Mouse (Mus musculus) stomach, postnatal 0 days (tissue): ENCODE measurements at regions not wholly inside any gene's neighbourhood (a gene's known extent, or its start where the extent isn't known, plus 50 kb on each side); places are given as distances from the start of the nearest gene placed in this dataset.

Experiments
- ATAC-seq: fragments of 200-750 bp; cut with Nextera tagmentation; 2 replicates; pipeline ENCODE4 v1.8.0; 2017; ENCODE audit not compliant: low FRiP score, low TSS enrichment
- DNase-seq: peaks from one replicate; pipeline ENCODE4 v3.0.0-alpha.2; 2016; ENCODE audit warnings: low spot score
- H3K27ac ChIP-seq: fragments of 300-500 bp; sonication (generic); replicated peaks from 2 replicates; pipeline ENCODE4 v1.5.1; 2014; ENCODE audit warnings: mild to moderate bottlenecking, control low read depth
- H3K27me3 ChIP-seq: fragments of 300-500 bp; sonication (generic); 2 replicates; pipeline ENCODE4 v1.6.1; 2014; ENCODE audit warnings: low read length; ENCODE audit not compliant: control insufficient read depth, insufficient read depth
- H3K36me3 ChIP-seq: fragments of 300-500 bp; sonication (generic); 2 replicates; pipeline ENCODE4 v1.6.1; 2014; ENCODE audit warnings: low read length, mixed read lengths; ENCODE audit not compliant: control insufficient read depth, insufficient read depth
- H3K4me1 ChIP-seq: fragments of 300-500 bp; sonication (generic); replicated peaks from 2 replicates; pipeline ENCODE4 v1.6.1; 2014; ENCODE audit warnings: antibody characterized with exemption; ENCODE audit not compliant: control insufficient read depth, insufficient read depth
- H3K4me2 ChIP-seq: fragments of 300-500 bp; sonication (generic); replicated peaks from 2 replicates; pipeline ENCODE4 v1.6.1; 2014; ENCODE audit warnings: low read depth, mild to moderate bottlenecking, control low read depth, moderate library complexity
- H3K4me3 ChIP-seq: fragments of 300-500 bp; sonication (generic); 2 replicates; pipeline ENCODE4 v1.5.1; 2014; ENCODE audit warnings: low read depth, low read length, control low read depth
- H3K9ac ChIP-seq: fragments of 300-500 bp; sonication (generic); 2 replicates; pipeline ENCODE4 v1.6.1; 2014; ENCODE audit warnings: mild to moderate bottlenecking, low read length, control low read depth, mixed read lengths
- H3K9me3 ChIP-seq: fragments of 300-500 bp; sonication (generic); 2 replicates; pipeline ENCODE4 v1.6.1; 2016; ENCODE audit warnings: low read length; ENCODE audit not compliant: control insufficient read depth
- CTCF ChIP-seq: IDR thresholded peaks from 2 replicates; pipeline ENCODE4 v1.5.1; 2016; ENCODE audit warnings: antibody characterized with exemption, low read depth, mild to moderate bottlenecking, moderate library complexity
- EP300 ChIP-seq: optimal IDR thresholded peaks from 2 replicates; pipeline ENCODE3; 2016; ENCODE audit warnings: antibody characterized with exemption
- WGBS: fragments of 180-500 bp; shearing (Covaris S2); extraction: QIAGEN DNeasy Blood & Tissue Kit; methylation state at CpG from one replicate; pipeline ENCODE4 v1.1.7; 2014; 5-methylcytosine and 5-hydroxymethylcytosine counted together

GRCm38 (mm10) chr3:131771863-131772546 is 207.4 kb downstream of the Papss1 start:
- no peaks in the 10 kb centered on the region for H3K36me3 ChIP-seq
- no peaks in the 10 kb centered on the region for H3K27me3 ChIP-seq
- no peak for ATAC-seq
- H3K9me3 ChIP-seq, result no peaks in the 10 kb centered on the region
- no peak overlapping the region for H3K4me3 ChIP-seq
- no peak overlapping the region for H3K4me2 ChIP-seq
- H3K27ac ChIP-seq, result no peak overlapping the region
- no peaks in the 10 kb centered on the region for H3K4me1 ChIP-seq
- DNase-seq, result no peak
- no peak for TF ChIP-seq EP300
- TF ChIP-seq CTCF, result no peak
- 49% methylated on average over 4 of the region's 4 CpGs for WGBS
- H3K9ac ChIP-seq, result no peak overlapping the region

GRCm38 (mm10) chr3:131772593-131772992 is 208.0 kb downstream of the Papss1 start:
- Histone ChIP-seq H3K4me3 (no peak overlapping the region), H3K4me1 (no peaks in the 10 kb centered on the region), H3K36me3 (no peaks in the 10 kb centered on the region), H3K9me3 (no peaks in the 10 kb centered on the region), H3K9ac (no peak overlapping the region), H3K27ac (no peak overlapping the region), H3K4me2 (no peak overlapping the region), H3K27me3 (no peaks in the 10 kb centered on the region)
- DNase-seq, result no peak
- TF ChIP-seq CTCF, result no peak
- no peak for TF ChIP-seq EP300
- 46% methylated on average over 5 of the region's 5 CpGs for WGBS
- ATAC-seq, result no peak

- no peak overlapping the region for H3K4me3 ChIP-seq
- no peaks in the 10 kb centered on the region for H3K9me3 ChIP-seq
- H3K4me2 ChIP-seq, result no peak overlapping the region
- no peaks in the 10 kb centered on the region for H3K27me3 ChIP-seq
- H3K36me3 ChIP-seq, result no peaks in the 10 kb centered on the region
- TF ChIP-seq EP300 (no peak), CTCF (no peak)
- no peak overlapping the region for H3K9ac ChIP-seq
- DNase-seq (no peak), ATAC-seq (no peak)
- H3K27ac ChIP-seq, result no peak overlapping the region
- no peaks in the 10 kb centered on the region for H3K4me1 ChIP-seq
- WGBS, result 69% methylated on average over 4 of the region's 4 CpGs
These were observed 210.9 kb downstream of the Papss1 start for GRCm38 (mm10) chr3:131775431-131775830.

GRCm38 (mm10) chr3:131776650-131777049 is 212.1 kb downstream of the Papss1 start:
- no peak for ATAC-seq
- Histone ChIP-seq H3K27ac (no peak overlapping the region), H3K4me3 (no peak overlapping the region), H3K4me1 (no peaks in the 10 kb centered on the region), H3K4me2 (no peak overlapping the region), H3K27me3 (no peaks in the 10 kb centered on the region), H3K9ac (no peak overlapping the region), H3K9me3 (no peaks in the 10 kb centered on the region), H3K36me3 (no peaks in the 10 kb centered on the region)
- DNase-seq, result no peak
- WGBS, result 68% methylated on average over 2 of the region's 2 CpGs
- no peak for TF ChIP-seq EP300
- no peak for TF ChIP-seq CTCF

- 66% methylated on average over 7 of the region's 7 CpGs for WGBS
These were observed 215.2 kb downstream of the Papss1 start for GRCm38 (mm10) chr3:131779803-131780202.

GRCm38 (mm10) chr3:131785524-131785923 is 221.0 kb downstream of the Papss1 start:
- H3K4me1 ChIP-seq, result no peaks in the 10 kb centered on the region
- TF ChIP-seq EP300 (no peak), CTCF (no peak)
- H3K9ac ChIP-seq, result no peak overlapping the region
- H3K4me3 ChIP-seq, result no peak overlapping the region
- H3K36me3 ChIP-seq, result no peaks in the 10 kb centered on the region
- H3K27me3 ChIP-seq, result no peaks in the 10 kb centered on the region
- ATAC-seq (no peak), DNase-seq (no peak)
- no peak overlapping the region for H3K4me2 ChIP-seq
- no peaks in the 10 kb centered on the region for H3K9me3 ChIP-seq
- WGBS, result 61% methylated on average over 3 of the region's 3 CpGs
- H3K27ac ChIP-seq, result no peak overlapping the region

More at GRCm38 (mm10) chr3:131779803-131780202, 215.2 kb downstream of the Papss1 start:
- no peaks in the 10 kb centered on the region for H3K4me1 ChIP-seq
- H3K9ac ChIP-seq, result no peak overlapping the region
- no peak overlapping the region for H3K27ac ChIP-seq
- no peak overlapping the region for H3K4me2 ChIP-seq
- DNase-seq (no peak), ATAC-seq (no peak)
- H3K9me3 ChIP-seq, result no peaks in the 10 kb centered on the region
- TF ChIP-seq CTCF, result no peak
- TF ChIP-seq EP300, result no peak
- H3K36me3 ChIP-seq, result no peaks in the 10 kb centered on the region
- no peak overlapping the region for H3K4me3 ChIP-seq
- H3K27me3 ChIP-seq, result no peaks in the 10 kb centered on the region
